Mouse (Mus musculus) stomach, postnatal 0 days (tissue): Measurements from ENCODE around the gene Tspan32.

Experiments used
- CTCF ChIP-seq: IDR thresholded peaks from 2 replicates; pipeline ENCODE4 v1.5.1; 2016; ENCODE audit warnings: antibody characterized with exemption, low read depth, mild to moderate bottlenecking, moderate library complexity
- EP300 ChIP-seq: optimal IDR thresholded peaks from 2 replicates; pipeline ENCODE3; 2016; ENCODE audit warnings: antibody characterized with exemption

- TF ChIP-seq CTCF (no peak), EP300 (no peak)
These were observed 11.0 kb downstream of the Tspan32 start for GRCm38 (mm10) chr7:143015755-143016423.
